Mouse (Mus musculus) liver, embryonic 14.5 days (tissue): ENCODE results near the gene Dhx58.

ENCODE experiments used
- CTCF ChIP-seq: IDR thresholded peaks from 2 replicates; pipeline ENCODE4 v1.5.1; 2016; ENCODE audit warnings: antibody characterized with exemption, low read depth, control low read depth
- EP300 ChIP-seq: IDR thresholded peaks from 2 replicates; pipeline ENCODE4 v1.6.1; 2016; ENCODE audit warnings: antibody characterized with exemption, low read depth

- TF ChIP-seq EP300 (no peak), CTCF (no peak)
These were observed 43.0 kb upstream of the Dhx58 start for GRCm38 (mm10) chr11:100747114-100747513.
